Mouse (Mus musculus): ENCODE results near the gene Bcr. TPM values are rescaled to one million over a fixed set of nuclear protein-coding genes. Genes with fewer than 3 reads are reported as not detected.
A peak's percentile ranks its signal among the peaks of the same experiment; 100 is the strongest.

Bcr gene
- polyA plus RNA-seq, 1 experiment, result 20.8 TPM

DNA sequence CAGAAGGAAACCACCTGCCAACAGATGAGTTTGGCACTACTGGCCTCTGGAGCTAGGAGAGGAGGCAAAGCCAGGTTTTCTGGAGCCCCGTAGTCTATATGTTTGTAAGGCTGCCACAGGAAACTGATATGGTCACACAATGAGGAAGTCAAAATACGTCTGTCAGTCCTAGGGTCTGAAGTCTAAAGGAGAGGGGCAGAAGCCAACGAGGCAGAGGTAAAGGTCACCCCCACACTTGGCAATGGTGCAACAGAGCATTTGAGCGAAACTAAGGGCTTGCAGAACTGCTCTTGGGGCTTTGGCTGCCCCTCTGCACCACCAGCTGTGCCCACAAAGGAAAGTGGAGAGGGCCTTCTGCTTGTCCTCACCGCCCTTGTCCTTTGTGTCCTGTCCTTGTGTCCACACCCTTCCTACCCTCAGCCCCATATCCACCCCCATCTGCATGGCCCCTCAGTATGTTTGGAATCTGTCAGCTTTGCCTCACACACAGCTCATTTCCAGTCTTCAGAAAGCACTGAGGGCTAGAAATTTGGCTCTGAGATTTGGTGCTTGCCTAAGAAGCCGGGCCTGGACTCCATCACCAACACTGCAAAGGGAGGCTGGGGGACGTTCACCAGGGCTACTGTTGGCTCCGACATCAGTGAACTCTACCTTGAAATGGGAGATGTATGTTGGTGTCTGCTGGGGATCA lies 127.1 kb downstream of the Bcr start:
- Histone ChIP-seq H3K27me3 (ENCODE audit: control insufficient read depth, insufficient read depth, low read length) (no peaks in the 10 kb centered on the region), H3K27ac (ENCODE audit: control insufficient read depth, insufficient read depth, low read length) (no peak overlapping the region), H3K4me1 (replicated peaks; ENCODE audit: control insufficient read depth, insufficient read depth, low read length) (0 out of 2 replicates have a peak, but pooled peaks cover 4% of the 10 kb centered on the region), H3K4me3 (ENCODE audit: control insufficient read depth, insufficient read depth, low read length) (no peak overlapping the region), H3K36me3 (ENCODE audit: control insufficient read depth, insufficient read depth, low read length) (no peaks in the 10 kb centered on the region)
- TF ChIP-seq POLR2A (IDR thresholded peaks at IDR 0.05; ENCODE audit: control insufficient read depth, extremely low read depth, insufficient read depth, low read length, poor library complexity) (no peak), CTCF (IDR thresholded peaks at IDR 0.05; ENCODE audit: borderline replicate concordance, control insufficient read depth, extremely low read depth, insufficient read depth, low read length, poor library complexity) (no peak)
- 52% methylated on average over 8 of the region's 8 CpGs for WGBS
- no peak for DNase-seq

DNA sequence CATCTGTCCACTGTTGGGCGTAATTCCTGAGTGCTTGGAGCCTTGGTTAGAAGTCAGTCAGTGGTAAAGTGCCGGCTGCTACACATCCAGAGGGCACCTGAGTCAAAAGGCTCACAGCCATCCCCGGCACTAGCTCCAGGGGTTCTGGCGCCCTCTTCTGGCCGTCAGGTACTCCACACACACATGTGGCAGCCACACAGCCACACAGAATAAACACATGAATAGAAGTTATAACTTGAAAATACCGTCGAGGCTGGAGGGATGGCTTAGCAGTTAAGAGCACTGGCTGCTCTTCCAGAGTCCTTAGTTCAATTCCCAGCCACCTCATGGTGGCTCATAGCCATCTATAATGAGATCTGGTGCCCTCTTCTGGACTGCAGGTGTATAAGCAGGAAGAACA lies 131.3 kb downstream of the Bcr start:
- Histone ChIP-seq H3K4me3 (ENCODE audit: control insufficient read depth, insufficient read depth, low read length) (no peak overlapping the region), H3K27ac (ENCODE audit: control insufficient read depth, insufficient read depth, low read length) (no peak overlapping the region), H3K27me3 (ENCODE audit: control insufficient read depth, insufficient read depth, low read length) (no peaks in the 10 kb centered on the region), H3K4me1 (replicated peaks; ENCODE audit: control insufficient read depth, insufficient read depth, low read length) (0 out of 2 replicates have a peak, but pooled peaks cover 4% of the 10 kb centered on the region), H3K36me3 (ENCODE audit: control insufficient read depth, insufficient read depth, low read length) (no peaks in the 10 kb centered on the region)
- TF ChIP-seq CTCF (IDR thresholded peaks at IDR 0.05; ENCODE audit: borderline replicate concordance, control insufficient read depth, extremely low read depth, insufficient read depth, low read length, poor library complexity) (0 out of 2 replicates have a peak, but pooled peaks have one; percentile 51), POLR2A (IDR thresholded peaks at IDR 0.05; ENCODE audit: control insufficient read depth, extremely low read depth, insufficient read depth, low read length, poor library complexity) (no peak)
- DNase-seq, result no peak
- WGBS, result 75% methylated on average over 7 of the region's 7 CpGs

DNA sequence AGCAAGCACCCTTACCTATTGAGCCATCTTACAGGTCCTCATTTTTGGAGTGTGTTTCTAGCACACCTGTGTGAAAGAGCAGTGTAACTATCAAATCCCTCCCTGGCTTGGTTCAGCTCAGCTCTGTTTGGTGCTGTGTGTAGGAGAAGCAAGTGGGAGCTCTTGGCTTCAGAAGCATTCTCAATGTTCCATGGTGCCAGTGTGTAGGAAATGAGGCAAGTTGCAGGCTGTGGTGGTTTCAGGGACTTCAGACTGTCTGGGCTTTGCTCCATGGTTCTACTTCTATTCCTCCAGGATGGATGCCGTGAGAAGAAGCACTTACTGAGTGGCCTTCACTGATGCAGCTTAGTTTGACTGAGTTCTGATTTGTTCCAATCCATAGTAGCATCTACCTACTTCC lies 137.4 kb downstream of the Bcr start:
- Histone ChIP-seq H3K36me3 (ENCODE audit: control insufficient read depth, insufficient read depth, low read length) (no peaks in the 10 kb centered on the region), H3K4me1 (replicated peaks; ENCODE audit: control insufficient read depth, insufficient read depth, low read length) (no peaks in the 10 kb centered on the region), H3K27me3 (ENCODE audit: control insufficient read depth, insufficient read depth, low read length) (no peaks in the 10 kb centered on the region), H3K4me3 (ENCODE audit: control insufficient read depth, insufficient read depth, low read length) (no peak overlapping the region), H3K27ac (ENCODE audit: control insufficient read depth, insufficient read depth, low read length) (no peak overlapping the region)
- TF ChIP-seq CTCF (IDR thresholded peaks at IDR 0.05; ENCODE audit: borderline replicate concordance, control insufficient read depth, extremely low read depth, insufficient read depth, low read length, poor library complexity) (no peak), POLR2A (IDR thresholded peaks at IDR 0.05; ENCODE audit: control insufficient read depth, extremely low read depth, insufficient read depth, low read length, poor library complexity) (no peak)
- DNase-seq, result no peak
- 96% methylated on average over 1 of the region's 1 CpGs for WGBS

DNA sequence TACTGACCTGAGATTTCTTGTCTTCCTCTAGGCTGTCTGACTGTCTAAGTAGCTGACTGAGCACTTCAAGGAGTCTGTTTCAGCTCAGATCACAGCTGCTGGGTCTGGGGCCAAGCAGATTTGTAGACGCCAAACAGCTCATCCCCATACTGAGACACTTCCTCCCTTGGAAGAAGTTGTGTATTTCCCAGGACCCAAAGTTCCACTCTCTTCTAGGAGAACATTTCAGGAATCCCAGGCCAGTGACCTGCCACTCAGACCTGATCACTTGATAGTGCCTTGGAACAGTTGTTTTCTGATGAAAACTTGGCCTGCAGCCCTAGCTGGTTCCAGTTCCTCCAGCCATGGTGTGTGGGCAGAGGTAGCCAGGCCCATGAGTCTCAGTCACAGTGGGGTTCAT lies 140.3 kb downstream of the Bcr start:
- H3K27ac ChIP-seq (ENCODE audit: control insufficient read depth, insufficient read depth, low read length), result no peak overlapping the region
- WGBS, result 92% methylated on average over 1 of the region's 1 CpGs

DNA sequence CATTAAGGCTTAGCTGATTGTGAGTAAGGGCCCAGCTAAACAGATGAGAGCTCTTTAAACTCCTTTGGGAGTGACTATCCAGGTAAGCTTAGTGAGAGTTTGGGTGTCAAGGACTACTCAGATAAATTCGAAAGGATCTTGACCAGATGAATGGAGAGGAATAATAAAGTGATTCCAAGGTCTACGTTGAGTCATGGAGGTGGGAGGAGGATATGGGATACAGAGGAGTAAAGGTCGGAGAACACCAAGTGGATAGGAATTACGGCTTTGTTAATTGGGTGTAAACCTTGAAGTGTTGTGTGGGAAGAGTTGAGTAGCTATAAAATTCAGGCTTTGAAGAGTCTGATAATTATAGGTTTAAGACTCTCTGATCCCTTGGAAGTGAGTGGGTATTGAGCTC lies 145.8 kb downstream of the Bcr start:
- no peak overlapping the region for H3K4me3 ChIP-seq (ENCODE audit: control insufficient read depth, insufficient read depth, low read length)
- H3K36me3 ChIP-seq (ENCODE audit: control insufficient read depth, insufficient read depth, low read length), result no peaks in the 10 kb centered on the region

More for the DNA sequence above, 140.3 kb downstream of the Bcr start:
- H3K4me1 ChIP-seq (replicated peaks; ENCODE audit: control insufficient read depth, insufficient read depth, low read length), result no peaks in the 10 kb centered on the region
- H3K36me3 ChIP-seq (ENCODE audit: control insufficient read depth, insufficient read depth, low read length), result no peaks in the 10 kb centered on the region
- H3K4me3 ChIP-seq (ENCODE audit: control insufficient read depth, insufficient read depth, low read length), result no peak overlapping the region
- TF ChIP-seq CTCF (IDR thresholded peaks at IDR 0.05; ENCODE audit: borderline replicate concordance, control insufficient read depth, extremely low read depth, insufficient read depth, low read length, poor library complexity) (no peak), POLR2A (IDR thresholded peaks at IDR 0.05; ENCODE audit: control insufficient read depth, extremely low read depth, insufficient read depth, low read length, poor library complexity) (no peak)
- no peak for DNase-seq
- H3K27me3 ChIP-seq (ENCODE audit: control insufficient read depth, insufficient read depth, low read length), result no peaks in the 10 kb centered on the region

DNA sequence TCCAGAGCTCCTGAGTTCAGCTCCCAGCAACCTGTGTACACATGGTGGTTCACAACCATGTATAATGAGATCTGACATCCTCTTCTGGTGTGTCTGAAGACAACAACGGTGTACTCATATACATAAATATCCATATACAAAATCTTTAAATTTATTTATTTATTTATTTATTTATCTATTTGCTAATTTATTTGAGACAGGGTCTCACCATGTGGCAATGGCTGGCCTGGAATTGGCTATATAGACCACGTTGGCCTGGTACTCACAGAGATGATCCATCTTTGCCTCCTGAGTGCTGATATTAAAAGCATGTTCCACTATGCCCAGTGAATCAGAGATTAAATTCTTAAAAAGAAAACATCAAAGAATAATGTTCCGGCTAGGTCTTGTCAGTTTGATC lies 150.4 kb downstream of the Bcr start:
- WGBS, result 96% methylated on average over 3 of the region's 3 CpGs
- H3K27ac ChIP-seq (ENCODE audit: control insufficient read depth, insufficient read depth, low read length), result no peak overlapping the region
- H3K36me3 ChIP-seq (ENCODE audit: control insufficient read depth, insufficient read depth, low read length), result no peaks in the 10 kb centered on the region
- peaks cover 4% of the 10 kb centered on the region; the same call in 1 of the 2 replicates for H3K4me1 ChIP-seq (replicated peaks; ENCODE audit: control insufficient read depth, insufficient read depth, low read length)
- no peaks in the 10 kb centered on the region for H3K27me3 ChIP-seq (ENCODE audit: control insufficient read depth, insufficient read depth, low read length)
- no peak overlapping the region for H3K4me3 ChIP-seq (ENCODE audit: control insufficient read depth, insufficient read depth, low read length)
- TF ChIP-seq CTCF (IDR thresholded peaks at IDR 0.05; ENCODE audit: borderline replicate concordance, control insufficient read depth, extremely low read depth, insufficient read depth, low read length, poor library complexity) (no peak), POLR2A (IDR thresholded peaks at IDR 0.05; ENCODE audit: control insufficient read depth, extremely low read depth, insufficient read depth, low read length, poor library complexity) (no peak)
- no peak for DNase-seq

More for the DNA sequence above, 145.8 kb downstream of the Bcr start:
- TF ChIP-seq POLR2A (IDR thresholded peaks at IDR 0.05; ENCODE audit: control insufficient read depth, extremely low read depth, insufficient read depth, low read length, poor library complexity) (no peak), CTCF (IDR thresholded peaks at IDR 0.05; ENCODE audit: borderline replicate concordance, control insufficient read depth, extremely low read depth, insufficient read depth, low read length, poor library complexity) (no peak)
- Histone ChIP-seq H3K27me3 (ENCODE audit: control insufficient read depth, insufficient read depth, low read length) (no peaks in the 10 kb centered on the region), H3K4me1 (replicated peaks; ENCODE audit: control insufficient read depth, insufficient read depth, low read length) (no peaks in the 10 kb centered on the region), H3K27ac (ENCODE audit: control insufficient read depth, insufficient read depth, low read length) (no peak overlapping the region)
- DNase-seq, result no peak
- whole genome bisulfite sequencing, result 93% methylated on average over 4 of the region's 4 CpGs
